Mouse (Mus musculus) hindbrain, embryonic 13.5 days (tissue): ENCODE measurements around the gene Pln. TPM values are rescaled to one million over a fixed set of nuclear protein-coding genes. Genes with fewer than 3 reads are reported as not detected.
A peak's percentile ranks its signal among the peaks of the same experiment; 100 is the strongest.

Experiments used
- ATAC-seq: fragments of 200-750 bp; cut with Nextera tagmentation; 2 replicates; pipeline ENCODE4 v1.8.0; 2017; ENCODE audit warnings: moderate TSS enrichment; ENCODE audit not compliant: low FRiP score
- H3K27ac ChIP-seq: fragments of 300-500 bp; sonication (generic); 2 replicates; pipeline ENCODE4 v1.5.1; 2015; ENCODE audit warnings: inconsistent platforms, mild to moderate bottlenecking, moderate library complexity
- H3K27me3 ChIP-seq: fragments of 300-500 bp; sonication (generic); 2 replicates; pipeline ENCODE4 v1.6.1; 2015; ENCODE audit warnings: mild to moderate bottlenecking, inconsistent platforms
- H3K36me3 ChIP-seq: fragments of 300-500 bp; sonication (generic); 2 replicates; pipeline ENCODE4 v1.6.1; 2015; ENCODE audit warnings: mild to moderate bottlenecking, inconsistent platforms
- H3K4me1 ChIP-seq: fragments of 300-500 bp; sonication (generic); replicated peaks from 2 replicates; pipeline ENCODE4 v1.6.1; 2015; ENCODE audit warnings: inconsistent platforms
- H3K4me2 ChIP-seq: fragments of 300-500 bp; sonication (generic); 2 replicates; pipeline ENCODE4 v1.6.1; 2015; ENCODE audit warnings: inconsistent platforms, mild to moderate bottlenecking, moderate library complexity
- H3K4me3 ChIP-seq: fragments of 300-500 bp; sonication (generic); 2 replicates; pipeline ENCODE4 v1.5.1; 2015; ENCODE audit warnings: mild to moderate bottlenecking, inconsistent platforms
- H3K9ac ChIP-seq: fragments of 300-500 bp; sonication (generic); 2 replicates; pipeline ENCODE4 v1.6.1; 2015; ENCODE audit warnings: mild to moderate bottlenecking, inconsistent platforms
- H3K9me3 ChIP-seq: fragments of 300-500 bp; sonication (generic); 2 replicates; pipeline ENCODE4 v1.6.1; 2016; ENCODE audit warnings: inconsistent platforms
- WGBS: fragments of 180-500 bp; shearing (Covaris S2); methylation state at CpG from one replicate; pipeline ENCODE4 v1.1.7; 2015; 5-methylcytosine and 5-hydroxymethylcytosine counted together
- polyA plus RNA-seq: library from polyadenylated mRNA; unstranded; fragments of >200 nt; fragmentation: Nextera tagmentation; extraction: Ambion mirVana; gene quantifications from 2 replicates; pipeline ENCODE4 v1.2.1, GENCODE M21; 2015

Gene Pln
- polyA plus RNA-seq, 1 experiment from 2014 or later, result 1.5 TPM

DNA sequence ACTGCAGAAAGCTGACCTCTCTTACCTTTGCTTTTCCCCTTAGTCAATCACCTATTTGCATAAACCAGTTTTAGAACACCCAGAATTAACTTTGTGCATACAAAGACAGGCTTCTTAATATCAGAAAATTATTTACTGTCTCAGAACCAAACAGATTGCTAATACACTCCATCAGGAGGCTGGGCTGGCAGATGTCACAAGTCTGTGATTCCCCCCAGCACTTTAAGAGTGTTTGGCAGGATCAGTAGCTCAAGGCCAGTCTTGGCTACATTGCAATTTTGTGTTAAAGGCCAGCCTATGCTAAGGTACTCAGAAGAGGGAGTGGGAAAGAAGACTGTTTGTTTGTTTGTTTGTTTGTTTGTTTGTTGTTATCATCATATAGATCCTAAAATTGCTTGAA is 39.6 kb downstream of the Pln start:
- H3K9ac ChIP-seq, result 0 out of 2 replicates have a peak overlapping the region, but pooled peaks have one; percentile 19
- no peaks in the 10 kb centered on the region for H3K9me3 ChIP-seq
- H3K27me3 ChIP-seq, result no peaks in the 10 kb centered on the region
- H3K4me2 ChIP-seq, result peak overlapping the region; percentile 38
- no peaks in the 10 kb centered on the region for H3K36me3 ChIP-seq
- H3K4me3 ChIP-seq, result 0 out of 2 replicates have a peak overlapping the region, but pooled peaks have one; percentile 4
- ATAC-seq, result no peak
- H3K27ac ChIP-seq, result no peak overlapping the region
- peaks cover 29% of the 10 kb centered on the region for H3K4me1 ChIP-seq

DNA sequence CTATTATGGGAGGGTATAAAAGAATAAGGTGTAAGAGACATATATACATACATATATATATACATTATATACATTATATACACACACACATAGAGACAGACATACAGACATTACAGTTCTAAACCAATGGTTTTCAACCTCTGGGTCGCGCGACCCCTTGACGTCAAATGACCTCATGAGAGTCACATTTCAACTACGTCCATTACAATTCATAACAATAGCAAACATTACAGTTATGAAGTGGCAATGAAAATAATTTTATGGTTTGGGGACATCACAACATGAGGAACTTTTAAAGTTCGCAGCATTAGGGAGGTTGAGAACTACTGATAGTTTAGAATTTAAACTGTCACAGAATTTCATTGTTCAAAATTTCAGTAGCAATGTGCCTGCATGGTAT is 40.8 kb downstream of the Pln start:
- ATAC-seq, result no peak
- 74% methylated on average over 6 of the region's 6 CpGs for WGBS
- peak overlapping the region; percentile 98; the same call in 1 of the 2 replicates for H3K9ac ChIP-seq
- H3K36me3 ChIP-seq, result no peaks in the 10 kb centered on the region
- H3K27ac ChIP-seq, result no peak overlapping the region
- H3K9me3 ChIP-seq, result no peaks in the 10 kb centered on the region
- H3K4me2 ChIP-seq, result peak overlapping the region; percentile 66
- peak overlapping the region; percentile 91 for H3K4me3 ChIP-seq
- no peaks in the 10 kb centered on the region for H3K27me3 ChIP-seq
- peaks cover 29% of the 10 kb centered on the region for H3K4me1 ChIP-seq

DNA sequence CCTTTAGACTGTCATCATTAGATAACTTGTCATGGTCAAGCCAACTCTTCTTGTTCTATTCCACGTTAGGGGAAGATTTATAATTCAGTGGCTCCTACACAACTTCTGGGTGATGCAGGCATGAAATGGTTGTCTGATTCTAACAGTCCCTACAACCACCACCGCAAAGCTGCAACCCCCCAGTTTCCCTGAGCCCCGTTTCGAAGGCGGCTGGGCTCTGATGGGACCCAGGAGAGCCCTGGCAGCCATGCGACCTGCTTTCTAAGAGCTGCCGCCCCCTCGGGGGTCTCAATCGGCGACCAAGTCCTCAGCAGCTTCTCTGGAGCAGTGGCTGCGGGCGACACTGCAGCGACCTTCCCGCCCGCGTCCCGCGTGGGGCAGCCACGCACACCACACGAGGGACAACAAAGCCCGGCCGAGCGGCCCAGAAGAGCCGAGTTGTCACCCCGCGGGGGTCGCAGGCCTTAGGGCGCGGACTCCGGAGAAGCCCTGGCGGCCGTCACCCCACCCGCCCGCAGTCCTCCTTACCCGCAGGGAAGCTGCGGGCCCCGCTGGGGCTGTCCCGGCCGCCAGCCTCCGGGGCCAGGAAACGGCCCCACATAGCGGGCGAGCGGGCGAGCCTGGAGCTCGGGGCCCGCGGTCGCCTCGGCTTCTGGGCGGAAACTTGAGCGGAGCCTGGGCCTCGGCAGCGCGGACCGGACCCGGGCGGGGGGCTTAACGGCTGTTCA is 41.7 kb downstream of the Pln start:
- H3K9me3 ChIP-seq, result no peaks in the 10 kb centered on the region
- peak overlapping the region; percentile 91 for H3K4me3 ChIP-seq
- ATAC-seq, result peak; percentile 71
- peak overlapping the region; percentile 66 for H3K4me2 ChIP-seq
- no peaks in the 10 kb centered on the region for H3K36me3 ChIP-seq
- H3K9ac ChIP-seq, result peak overlapping the region; percentile 98
- H3K4me1 ChIP-seq, result peaks cover 29% of the 10 kb centered on the region
- WGBS, result under 1% methylated on average over 59 of the region's 59 CpGs
- H3K27ac ChIP-seq, result peak overlapping the region; percentile 98
- H3K27me3 ChIP-seq, result no peaks in the 10 kb centered on the region

DNA sequence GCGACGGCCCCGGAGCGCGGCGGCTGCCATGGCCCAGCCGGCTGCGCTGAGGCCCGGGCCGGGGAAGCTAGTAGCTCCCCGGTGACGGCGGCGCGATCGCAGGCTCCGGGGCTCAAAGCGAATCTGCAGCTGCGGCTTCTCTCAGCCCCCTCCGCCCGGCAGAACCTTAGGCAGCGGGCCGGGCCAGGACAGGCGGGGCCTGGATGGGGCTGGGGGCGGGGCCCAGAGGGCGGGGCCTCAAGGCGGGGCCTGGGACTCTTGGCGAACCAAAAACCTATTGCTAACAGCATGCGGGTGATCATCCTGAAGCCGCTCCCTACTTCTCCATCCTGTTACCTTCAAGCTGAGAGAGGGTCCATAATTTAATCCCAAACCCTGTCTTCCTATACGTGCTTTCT is 42.2 kb downstream of the Pln start, which contains the start of gene Cep85l:
Cep85l (minus strand) TSS at position 239 of the 398 bp plus-strand sequence.
- Histone ChIP-seq H3K27me3 (no peaks in the 10 kb centered on the region), H3K36me3 (no peaks in the 10 kb centered on the region), H3K4me1 (peaks cover 29% of the 10 kb centered on the region), H3K4me2 (peak within 1 kb of the TSS; percentile 66), H3K9ac (peak within 1 kb of the TSS; percentile 98), H3K4me3 (peak within 1 kb of the TSS; percentile 91), H3K27ac (peak within 1 kb of the TSS; percentile 98), H3K9me3 (no peaks in the 10 kb centered on the region)
- WGBS, result 0% methylated on average over 26 of the region's 31 CpGs
- peak; percentile 98 for ATAC-seq

DNA sequence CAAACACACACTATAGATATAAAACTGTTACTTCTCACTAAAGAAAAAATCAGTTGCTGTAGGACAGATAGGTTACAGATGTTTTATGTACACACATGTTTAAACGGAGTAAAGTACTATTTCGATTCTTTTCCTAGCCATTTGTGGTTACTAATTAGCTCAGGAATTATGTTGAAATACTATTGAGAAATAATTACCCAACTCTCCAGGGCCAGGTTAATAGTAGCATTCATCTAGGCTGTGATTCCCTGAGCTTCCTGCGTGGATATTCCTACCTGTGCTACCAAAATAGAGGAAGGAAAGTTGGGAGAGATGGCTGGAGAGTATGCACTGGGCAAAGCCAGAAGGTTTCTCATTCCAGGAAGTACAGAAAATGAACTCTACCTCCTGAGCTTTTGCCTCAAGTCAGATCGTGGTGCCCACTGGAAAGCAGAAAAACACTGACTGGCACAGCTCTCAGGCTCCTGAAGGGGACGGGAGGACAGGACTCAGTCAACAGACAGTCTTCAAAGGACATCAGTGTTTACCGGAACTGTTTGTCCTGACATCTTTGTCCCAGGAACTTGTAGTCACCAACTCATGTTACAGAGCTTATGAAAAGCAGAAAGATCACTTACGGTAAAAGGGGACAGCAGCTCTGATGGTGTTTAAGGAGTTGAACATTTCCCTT is 45.4 kb downstream of the Pln start:
- no peak overlapping the region for H3K4me3 ChIP-seq
- H3K9me3 ChIP-seq, result no peaks in the 10 kb centered on the region
- no peak overlapping the region for H3K27ac ChIP-seq
- ATAC-seq, result no peak
- H3K4me2 ChIP-seq, result no peak overlapping the region
- no peaks in the 10 kb centered on the region for H3K27me3 ChIP-seq
- no peak overlapping the region for H3K9ac ChIP-seq
- WGBS, result 76% methylated on average over 7 of the region's 7 CpGs
- no peaks in the 10 kb centered on the region for H3K36me3 ChIP-seq
- H3K4me1 ChIP-seq, result peaks cover 13% of the 10 kb centered on the region

DNA sequence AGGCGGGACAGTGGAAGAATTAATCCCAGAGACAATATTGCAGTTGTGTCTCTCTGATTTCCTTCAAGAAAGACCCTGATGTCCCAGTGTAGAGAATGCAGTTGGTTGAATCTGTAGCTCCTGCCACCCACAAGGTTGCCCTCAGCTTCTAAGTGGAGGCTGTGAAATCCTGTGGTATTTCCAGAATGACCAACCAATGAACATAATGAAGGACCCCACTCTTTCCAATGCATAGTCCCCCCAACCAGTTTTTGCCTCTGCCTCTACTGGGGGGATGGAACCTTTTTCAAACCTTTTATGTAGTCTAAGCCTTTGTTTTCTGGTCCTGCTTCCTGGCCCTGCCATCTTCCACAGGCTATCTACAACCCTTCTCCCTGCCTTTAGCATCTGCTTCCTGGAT is 47.4 kb downstream of the Pln start:
- H3K4me1 ChIP-seq, result peaks cover 5% of the 10 kb centered on the region; the same call in 1 of the 2 replicates
- no peaks in the 10 kb centered on the region for H3K36me3 ChIP-seq
- H3K4me2 ChIP-seq, result no peak overlapping the region
- H3K9me3 ChIP-seq, result no peaks in the 10 kb centered on the region
- 88% methylated on average over 1 of the region's 1 CpGs for WGBS
- H3K4me3 ChIP-seq, result no peak overlapping the region
- ATAC-seq, result no peak
- no peak overlapping the region for H3K27ac ChIP-seq
- no peaks in the 10 kb centered on the region for H3K27me3 ChIP-seq
- H3K9ac ChIP-seq, result no peak overlapping the region

DNA sequence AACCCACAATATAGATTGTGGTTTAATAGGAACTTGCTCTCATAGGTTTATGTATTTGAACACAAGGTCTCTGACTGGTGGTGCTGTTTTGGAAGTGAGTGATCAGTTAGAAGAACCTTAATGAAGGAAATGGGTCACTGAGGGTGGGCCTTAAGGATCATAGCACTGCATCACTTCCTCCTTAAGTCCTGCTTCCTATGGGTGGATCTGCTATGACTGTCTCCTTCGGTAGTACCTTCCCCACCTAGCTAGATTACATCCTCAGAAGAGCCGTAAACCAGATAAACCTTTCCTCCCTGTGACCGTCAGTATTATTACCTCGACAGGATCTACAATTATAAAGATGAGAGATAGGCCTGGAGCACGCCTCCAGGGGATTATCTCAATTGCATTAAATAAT is 48.0 kb downstream of the Pln start:
- no peak for ATAC-seq
- 74% methylated on average over 5 of the region's 5 CpGs for WGBS
- Histone ChIP-seq H3K4me2 (no peak overlapping the region), H3K4me3 (no peak overlapping the region), H3K4me1 (no peaks in the 10 kb centered on the region), H3K9me3 (no peaks in the 10 kb centered on the region), H3K9ac (no peak overlapping the region), H3K36me3 (no peaks in the 10 kb centered on the region), H3K27ac (no peak overlapping the region), H3K27me3 (no peaks in the 10 kb centered on the region)

DNA sequence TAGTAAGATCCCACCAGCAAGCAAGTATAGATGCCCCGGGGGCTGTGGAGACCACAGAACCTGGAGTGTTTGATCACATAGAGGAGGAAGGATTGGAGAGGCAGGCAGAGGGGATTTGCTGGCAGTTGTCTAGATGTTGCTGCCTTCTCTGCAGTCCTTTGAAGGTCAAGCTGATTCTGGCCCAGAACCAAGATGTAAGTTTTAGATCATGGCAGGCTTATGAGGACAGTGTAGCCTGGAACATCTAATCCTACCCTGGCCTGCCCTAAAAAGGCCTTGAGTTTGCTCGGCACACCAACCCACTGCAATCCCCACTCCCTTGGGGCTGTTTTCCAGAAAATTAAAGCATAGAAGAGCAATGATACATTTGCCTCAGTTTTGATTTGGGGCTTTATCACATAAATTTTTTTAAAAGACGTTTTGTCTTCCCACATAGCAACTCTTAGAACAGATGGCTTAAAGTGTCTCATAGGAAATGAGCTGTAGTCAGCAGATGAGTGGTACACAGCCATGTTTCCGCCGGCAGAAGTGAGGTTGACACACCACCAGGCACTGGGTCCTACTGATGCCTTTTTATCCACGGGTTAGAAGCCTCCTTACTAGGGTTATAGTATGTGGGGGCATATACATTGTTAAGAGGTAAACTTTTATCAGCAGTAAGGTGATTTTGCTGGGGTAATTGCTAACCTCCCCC is 50.9 kb downstream of the Pln start:
- Histone ChIP-seq H3K4me2 (no peak overlapping the region), H3K4me3 (no peak overlapping the region)
- WGBS, result 72% methylated on average over 6 of the region's 6 CpGs

DNA sequence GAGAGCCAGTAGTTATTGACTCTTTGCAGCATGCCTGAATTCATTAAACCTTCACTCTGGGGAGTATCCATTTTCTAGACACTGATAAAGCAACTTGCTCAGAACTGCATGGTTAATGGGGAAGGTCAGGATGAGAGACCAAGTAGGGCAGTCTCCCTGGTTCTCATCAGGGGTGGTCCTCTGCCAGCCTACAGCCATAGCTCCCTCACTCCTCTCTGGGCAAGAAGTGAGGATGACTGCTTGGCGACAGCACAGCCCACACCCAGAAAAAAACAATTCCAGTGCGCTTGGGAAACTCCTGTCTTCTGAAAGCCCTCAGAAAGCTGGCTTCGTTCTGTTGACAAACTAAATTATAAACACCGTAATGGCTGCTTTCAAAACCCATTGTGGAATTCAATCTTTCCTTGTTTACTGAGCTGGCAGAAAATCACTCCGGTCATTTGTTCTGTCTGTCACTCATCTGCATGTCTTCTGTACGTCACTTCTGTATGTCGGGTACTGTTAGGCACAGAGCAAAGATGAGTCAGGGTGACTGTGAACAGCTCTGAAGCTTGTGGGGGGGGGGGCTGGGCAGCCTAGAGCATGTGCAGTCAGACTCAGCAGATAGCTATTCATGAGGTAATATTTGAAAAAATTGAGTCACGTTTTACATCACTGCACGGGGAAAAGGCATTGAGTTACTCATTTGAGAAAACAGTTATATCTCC is 57.6 kb downstream of the Pln start:
- H3K4me2 ChIP-seq, result no peak overlapping the region
- H3K9ac ChIP-seq, result no peak overlapping the region
- H3K9me3 ChIP-seq, result no peaks in the 10 kb centered on the region
- H3K36me3 ChIP-seq, result no peaks in the 10 kb centered on the region
- ATAC-seq, result 0 out of 2 replicates have a peak, but pooled peaks have one; percentile 11
- peaks cover 7% of the 10 kb centered on the region; the same call in 1 of the 2 replicates for H3K4me1 ChIP-seq
- H3K27me3 ChIP-seq, result no peaks in the 10 kb centered on the region
- 76% methylated on average over 9 of the region's 9 CpGs for WGBS
- no peak overlapping the region for H3K27ac ChIP-seq
- H3K4me3 ChIP-seq, result no peak overlapping the region

More for the DNA sequence above, 50.9 kb downstream of the Pln start:
- no peak overlapping the region for H3K27ac ChIP-seq
- no peaks in the 10 kb centered on the region for H3K4me1 ChIP-seq
- no peaks in the 10 kb centered on the region for H3K27me3 ChIP-seq
- no peaks in the 10 kb centered on the region for H3K9me3 ChIP-seq
- no peak for ATAC-seq
- H3K36me3 ChIP-seq, result no peaks in the 10 kb centered on the region
- no peak overlapping the region for H3K9ac ChIP-seq
